37 mouse cellular contexts compared by ENCODE assay signal in genomic region chr11:104144930-104145329, GRCm38 (mm10). TPM values are rescaled to one million over a fixed set of nuclear protein-coding genes. Genes with fewer than 3 reads are reported as not detected.
"Had no signal": no experiment of that assay in that cellular context is flagged by ENCODE, and none has a peak within 500 bp of the region (broad histone marks: within the 10 kb centered on the region; RNA-seq: fewer than 3 reads in every experiment).

No protein-coding gene starts in this region.

- H3K4me2 ChIP-seq: embryonic facial prominence, embryonic 12.5 days; embryonic facial prominence, embryonic 13.5 days; embryonic facial prominence, embryonic 15.5 days; forebrain, embryonic 12.5 days; forebrain, embryonic 13.5 days; forebrain, embryonic 15.5 days; heart, embryonic 11.5 days had no signal

- H3K9me3 ChIP-seq: embryonic facial prominence, embryonic 10.5 days; embryonic facial prominence, embryonic 12.5 days; embryonic facial prominence, embryonic 13.5 days; embryonic facial prominence, embryonic 15.5 days; forebrain, embryonic 12.5 days; forebrain, embryonic 13.5 days; forebrain, embryonic 15.5 days; heart, embryonic 10.5 days had no signal

- H3K9ac ChIP-seq: embryonic facial prominence, embryonic 12.5 days; embryonic facial prominence, embryonic 13.5 days; embryonic facial prominence, embryonic 15.5 days; forebrain, embryonic 12.5 days; forebrain, embryonic 13.5 days; forebrain, embryonic 15.5 days; forebrain, postnatal 0 days had no signal

- H3K27me3 ChIP-seq: forebrain, embryonic 15.5 days had no signal

- H3K4me3 ChIP-seq: embryonic facial prominence, embryonic 10.5 days; embryonic facial prominence, embryonic 12.5 days; embryonic facial prominence, embryonic 13.5 days; embryonic facial prominence, embryonic 15.5 days; erythroblast, embryonic 14.5 days; forebrain, embryonic 10.5 days; forebrain, embryonic 12.5 days; forebrain, embryonic 13.5 days; forebrain, embryonic 15.5 days; gastrocnemius, adult 2 months; heart, adult 2 months; heart, embryonic 10.5 days had no signal

- H3K27ac ChIP-seq: embryonic facial prominence, embryonic 10.5 days; embryonic facial prominence, embryonic 12.5 days; embryonic facial prominence, embryonic 13.5 days; embryonic facial prominence, embryonic 15.5 days; forebrain, embryonic 10.5 days; forebrain, embryonic 12.5 days; forebrain, embryonic 13.5 days; forebrain, embryonic 15.5 days; gastrocnemius, adult 2 months; heart, adult 2 months; heart, embryonic 10.5 days had no signal

- DNase-seq: cerebellum, postnatal 10 days; cerebellum, postnatal 14 days; cerebellum, postnatal 25 days; cerebellum, postnatal 36 days; embryo, embryonic 11 days; forebrain, postnatal 0 days; gastrocnemius, adult 2 months; gastrocnemius, postnatal 10 days; gastrocnemius, postnatal 14 days; gastrocnemius, postnatal 25 days; heart, adult 11 months; heart, adult 18-20 months; heart, adult 2 months had no signal

- H3K36me3 ChIP-seq: embryonic facial prominence, embryonic 10.5 days; embryonic facial prominence, embryonic 12.5 days; embryonic facial prominence, embryonic 13.5 days; embryonic facial prominence, embryonic 15.5 days; forebrain, embryonic 10.5 days; forebrain, embryonic 12.5 days; forebrain, embryonic 15.5 days; heart, embryonic 10.5 days had no signal

- H3K4me1 ChIP-seq: embryonic facial prominence, embryonic 10.5 days; embryonic facial prominence, embryonic 12.5 days; embryonic facial prominence, embryonic 13.5 days; embryonic facial prominence, embryonic 15.5 days; forebrain, embryonic 12.5 days; forebrain, embryonic 13.5 days; forebrain, embryonic 15.5 days; heart, embryonic 10.5 days had no signal

- ATAC-seq: forebrain, embryonic 13.5 days; forebrain, embryonic 14.5 days; forebrain, embryonic 15.5 days; forebrain, embryonic 16.5 days; forebrain, postnatal 0 days had no signal

RNA-seq across cellular contexts. Expression of gene Crhr1, which starts 12.3 kb away (rescaled TPM):
- total RNA-seq: common myeloid progenitor, adult 5-6 weeks; gastrocnemius, adult 18-20 months; gastrocnemius, adult 2 months; gastrocnemius, adult 8-10 months; gastrocnemius, postnatal 14 days; gastrocnemius, postnatal 25 days; gastrocnemius, postnatal 36 days; gastrocnemius, postnatal 4 days; granulocyte monocyte progenitor cell, adult 5-6 weeks; heart, adult 18-20 months; heart, adult 2 months; heart, adult 8-10 months had no signal
- polyA plus RNA-seq: erythroblast, embryonic 14.5 days; heart, adult 2 months; heart, embryonic 11.5 days had no signal

RNA-seq across cellular contexts. Expression of gene Sppl2c, which starts 41.2 kb away (rescaled TPM):
- total RNA-seq: common myeloid progenitor, adult 5-6 weeks; gastrocnemius, adult 18-20 months; gastrocnemius, adult 2 months; gastrocnemius, adult 8-10 months; gastrocnemius, postnatal 10 days; gastrocnemius, postnatal 14 days; gastrocnemius, postnatal 25 days; gastrocnemius, postnatal 36 days; gastrocnemius, postnatal 4 days; granulocyte monocyte progenitor cell, adult 5-6 weeks; heart, adult 18-20 months; heart, adult 2 months; heart, adult 8-10 months had no signal
- polyA plus RNA-seq: cortical plate, adult 2 months; embryonic facial prominence, embryonic 10.5 days; embryonic facial prominence, embryonic 11.5 days; embryonic facial prominence, embryonic 12.5 days; embryonic facial prominence, embryonic 13.5 days; embryonic facial prominence, embryonic 14.5 days; embryonic facial prominence, embryonic 15.5 days; erythroblast, embryonic 14.5 days; forebrain, embryonic 10.5 days; forebrain, embryonic 12.5 days; forebrain, embryonic 13.5 days; forebrain, embryonic 14.5 days; forebrain, embryonic 15.5 days; forebrain, embryonic 16.5 days; forebrain, postnatal 0 days; frontal cortex, adult 2 months; heart, embryonic 10.5 days; heart, embryonic 11.5 days had no signal
